Mouse (Mus musculus): ENCODE data around the gene Eaf2. TPM values are rescaled to one million over a fixed set of nuclear protein-coding genes. Genes with fewer than 3 reads are reported as not detected.
"Not testable (repeated sequence)": the region's sequence is repeated elsewhere in the genome, so short reads cannot be mapped to it uniquely, and the experiment has no call there.

Eaf2 gene
- polyA plus RNA-seq, 1 experiment: 1.9 TPM

GRCm38 (mm10) chr16:36869442-36869841, 5.4 kb downstream of the Eaf2 start:
- no peak overlapping the region for H3K4me3 ChIP-seq (ENCODE audit: insufficient read depth, low read length)
- H3K4me1 ChIP-seq (ENCODE audit: control insufficient read depth, insufficient read depth, low read length): no peaks in the 10 kb centered on the region
- no peak for TF ChIP-seq POLR2A (IDR thresholded peaks at IDR 0.05; ENCODE audit: low read depth, low read length)
- no peak for TF ChIP-seq CTCF (IDR thresholded peaks at IDR 0.05; ENCODE audit: borderline replicate concordance, insufficient read depth, low read length)
- no peak overlapping the region for H3K27ac ChIP-seq (ENCODE audit: insufficient read depth, low read length)

DNA sequence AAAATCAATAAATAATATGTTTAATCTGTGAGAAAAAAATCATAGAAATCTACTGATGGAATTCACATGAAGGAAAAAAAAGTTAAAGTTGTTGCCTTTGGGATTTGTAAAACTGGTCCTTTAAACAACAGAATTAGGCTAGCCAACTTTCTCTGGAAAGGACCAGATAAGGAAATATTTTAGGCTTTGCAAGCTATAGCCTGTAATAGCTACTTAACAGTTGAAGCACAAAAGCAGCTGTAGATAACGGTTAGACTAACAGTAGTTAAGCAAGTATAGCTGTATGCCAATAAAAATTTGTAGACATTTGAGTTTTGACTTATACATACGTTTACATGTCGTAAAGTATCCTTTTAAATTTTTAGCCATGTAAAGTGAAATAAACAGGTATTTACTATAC, 11.2 kb downstream of the Eaf2 start:
- no peak for TF ChIP-seq POLR2A (IDR thresholded peaks at IDR 0.05; ENCODE audit: low read depth, low read length)
- no peak for TF ChIP-seq CTCF (IDR thresholded peaks at IDR 0.05; ENCODE audit: borderline replicate concordance, insufficient read depth, low read length)
- Histone ChIP-seq H3K4me1 (ENCODE audit: control insufficient read depth, insufficient read depth, low read length) (no peaks in the 10 kb centered on the region), H3K27ac (ENCODE audit: insufficient read depth, low read length) (no peak overlapping the region), H3K4me3 (ENCODE audit: insufficient read depth, low read length) (no peak overlapping the region)

GRCm38 (mm10) chr16:36851202-36851601, 23.6 kb downstream of the Eaf2 start:
- Histone ChIP-seq H3K4me3 (ENCODE audit: insufficient read depth, low read length) (no peak overlapping the region), H3K27ac (ENCODE audit: insufficient read depth, low read length) (no peak overlapping the region), H3K4me1 (ENCODE audit: control insufficient read depth, insufficient read depth, low read length) (no peaks in the 10 kb centered on the region)
- TF ChIP-seq CTCF (IDR thresholded peaks at IDR 0.05; ENCODE audit: borderline replicate concordance, insufficient read depth, low read length) (no peak), POLR2A (IDR thresholded peaks at IDR 0.05; ENCODE audit: low read depth, low read length) (no peak)

DNA sequence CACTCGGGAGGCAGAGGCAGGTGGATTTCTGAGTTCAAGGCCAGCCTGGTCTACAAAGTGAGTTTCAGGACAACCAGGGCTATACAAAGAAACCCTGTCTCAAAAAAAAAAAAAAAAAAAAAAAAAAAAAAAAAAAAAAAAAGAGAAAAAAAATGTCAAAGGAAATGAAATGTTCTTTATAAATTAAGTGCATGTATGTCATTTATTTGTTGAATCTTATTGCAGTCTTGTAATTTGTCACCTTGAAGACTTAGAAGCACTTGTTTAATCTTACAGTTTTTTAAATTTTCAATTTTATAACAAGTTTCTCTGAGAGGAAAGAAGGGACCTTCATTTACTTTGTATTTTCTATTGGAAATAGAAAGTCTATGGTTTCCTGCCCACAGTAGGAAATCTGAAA, 27.9 kb downstream of the Eaf2 start:
- H3K4me3 ChIP-seq (ENCODE audit: insufficient read depth, low read length); H3K4me1 ChIP-seq (ENCODE audit: control insufficient read depth, insufficient read depth, low read length); H3K27ac ChIP-seq (ENCODE audit: insufficient read depth, low read length): not testable (repeated sequence)

GRCm38 (mm10) chr16:36828820-36829219, 46.0 kb downstream of the Eaf2 start:
- peak overlapping the region; percentile 72 for H3K4me3 ChIP-seq (ENCODE audit: insufficient read depth, low read length)
- H3K27ac ChIP-seq (ENCODE audit: insufficient read depth, low read length): no peak overlapping the region
- no peaks in the 10 kb centered on the region for H3K4me1 ChIP-seq (ENCODE audit: control insufficient read depth, insufficient read depth, low read length)
- TF ChIP-seq CTCF (IDR thresholded peaks at IDR 0.05; ENCODE audit: borderline replicate concordance, insufficient read depth, low read length) (no peak), POLR2A (IDR thresholded peaks at IDR 0.05; ENCODE audit: low read depth, low read length) (no peak)

GRCm38 (mm10) chr16:36828054-36828786, 46.6 kb downstream of the Eaf2 start, which contains the start of gene Iqcb1:
Iqcb1 (plus strand) TSS chr16:36828385.
- Histone ChIP-seq H3K4me3 (ENCODE audit: insufficient read depth, low read length) (peak within 1 kb of the TSS; percentile 72), H3K27ac (ENCODE audit: insufficient read depth, low read length) (no peak within 1 kb of the TSS), H3K4me1 (ENCODE audit: control insufficient read depth, insufficient read depth, low read length) (no peaks in the 10 kb centered on the region)
- TF ChIP-seq CTCF (IDR thresholded peaks at IDR 0.05; ENCODE audit: borderline replicate concordance, insufficient read depth, low read length) (no peak), POLR2A (IDR thresholded peaks at IDR 0.05; ENCODE audit: low read depth, low read length) (peak; percentile 78)

DNA sequence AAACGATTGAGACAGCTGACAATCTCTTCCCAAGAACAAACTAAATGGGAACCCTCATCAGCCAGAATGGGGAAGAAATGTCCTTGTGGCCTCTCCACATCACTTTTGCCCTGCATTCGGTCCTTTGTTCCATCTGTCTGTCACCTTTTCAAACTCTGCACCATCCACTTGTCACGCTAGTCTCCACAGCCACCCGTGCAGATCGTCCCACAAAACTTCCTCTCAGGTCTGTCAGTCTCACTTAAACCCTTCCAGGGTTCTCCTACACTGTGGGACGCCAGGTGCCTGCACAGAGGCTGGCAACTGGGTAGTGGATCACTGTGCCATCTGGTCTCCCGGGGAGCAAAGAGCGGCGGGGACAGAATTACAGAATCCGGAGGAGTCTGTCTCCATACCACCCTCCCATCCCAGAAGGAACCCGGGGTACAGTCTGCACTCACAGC, 47.2 kb downstream of the Eaf2 start:
- Histone ChIP-seq H3K27ac (ENCODE audit: insufficient read depth, low read length) (no peak overlapping the region), H3K4me3 (ENCODE audit: insufficient read depth, low read length) (peak overlapping the region; percentile 68), H3K4me1 (ENCODE audit: control insufficient read depth, insufficient read depth, low read length) (no peaks in the 10 kb centered on the region)
- TF ChIP-seq POLR2A (IDR thresholded peaks at IDR 0.05; ENCODE audit: low read depth, low read length) (no peak), CTCF (IDR thresholded peaks at IDR 0.05; ENCODE audit: borderline replicate concordance, insufficient read depth, low read length) (no peak)

DNA sequence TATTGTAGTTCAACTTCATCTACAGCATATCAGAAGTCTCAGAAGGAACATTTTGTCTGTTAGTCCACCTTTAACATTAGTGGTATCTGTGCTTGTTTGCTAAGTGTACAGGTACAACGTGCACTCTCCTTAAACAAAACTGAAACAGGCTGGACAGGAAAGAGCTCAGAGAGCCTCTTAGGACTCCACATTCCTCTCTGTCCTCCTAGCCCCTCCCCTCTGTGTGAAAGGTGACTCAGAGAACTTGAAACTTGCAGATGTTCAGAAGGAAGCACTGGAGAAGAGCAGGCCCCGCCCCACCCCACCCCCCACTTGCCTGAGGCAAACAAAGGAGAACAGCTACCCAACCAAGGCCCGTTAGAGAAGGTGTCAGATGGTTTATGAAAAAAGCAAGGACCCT, 53.3 kb downstream of the Eaf2 start:
- H3K4me3 ChIP-seq (ENCODE audit: insufficient read depth, low read length): no peak overlapping the region
- TF ChIP-seq CTCF (IDR thresholded peaks at IDR 0.05; ENCODE audit: borderline replicate concordance, insufficient read depth, low read length) (no peak), POLR2A (IDR thresholded peaks at IDR 0.05; ENCODE audit: low read depth, low read length) (no peak)
- no peak overlapping the region for H3K27ac ChIP-seq (ENCODE audit: insufficient read depth, low read length)
- H3K4me1 ChIP-seq (ENCODE audit: control insufficient read depth, insufficient read depth, low read length): peaks cover 2% of the 10 kb centered on the region; the same call in 1 of the 2 replicates

GRCm38 (mm10) chr16:36820747-36821146, 54.1 kb downstream of the Eaf2 start:
- peaks cover 2% of the 10 kb centered on the region; the same call in 1 of the 2 replicates for H3K4me1 ChIP-seq (ENCODE audit: control insufficient read depth, insufficient read depth, low read length)
- TF ChIP-seq CTCF (IDR thresholded peaks at IDR 0.05; ENCODE audit: borderline replicate concordance, insufficient read depth, low read length) (no peak), POLR2A (IDR thresholded peaks at IDR 0.05; ENCODE audit: low read depth, low read length) (no peak)
- no peak overlapping the region for H3K27ac ChIP-seq (ENCODE audit: insufficient read depth, low read length)
- no peak overlapping the region for H3K4me3 ChIP-seq (ENCODE audit: insufficient read depth, low read length)

GRCm38 (mm10) chr16:36820016-36820415, 54.8 kb downstream of the Eaf2 start:
- Histone ChIP-seq H3K27ac (ENCODE audit: insufficient read depth, low read length) (no peak overlapping the region), H3K4me1 (ENCODE audit: control insufficient read depth, insufficient read depth, low read length) (peaks cover 2% of the 10 kb centered on the region; the same call in 1 of the 2 replicates), H3K4me3 (ENCODE audit: insufficient read depth, low read length) (no peak overlapping the region)
- TF ChIP-seq CTCF (IDR thresholded peaks at IDR 0.05; ENCODE audit: borderline replicate concordance, insufficient read depth, low read length) (no peak), POLR2A (IDR thresholded peaks at IDR 0.05; ENCODE audit: low read depth, low read length) (no peak)
